Mouse (Mus musculus): ENCODE measurements around the gene Fbln1.

GRCm38 (mm10) chr15:85230613-85231012 is 24.9 kb downstream of the Fbln1 start:
- TF ChIP-seq CTCF (IDR thresholded peaks at IDR 0.05; ENCODE audit: control insufficient read depth, insufficient read depth, insufficient replicate concordance, low read depth, low read length) (no peak), POLR2A (IDR thresholded peaks at IDR 0.05; ENCODE audit: control insufficient read depth, low read depth, low read length) (no peak)

Measured in testis, adult 2 months (tissue).